Mouse (Mus musculus): Measurements from ENCODE around the gene Cpm. TPM values are rescaled to one million over a fixed set of nuclear protein-coding genes. Genes with fewer than 3 reads are reported as not detected.

Cpm gene
- polyA plus RNA-seq, 1 experiment: 0.07 TPM

DNA sequence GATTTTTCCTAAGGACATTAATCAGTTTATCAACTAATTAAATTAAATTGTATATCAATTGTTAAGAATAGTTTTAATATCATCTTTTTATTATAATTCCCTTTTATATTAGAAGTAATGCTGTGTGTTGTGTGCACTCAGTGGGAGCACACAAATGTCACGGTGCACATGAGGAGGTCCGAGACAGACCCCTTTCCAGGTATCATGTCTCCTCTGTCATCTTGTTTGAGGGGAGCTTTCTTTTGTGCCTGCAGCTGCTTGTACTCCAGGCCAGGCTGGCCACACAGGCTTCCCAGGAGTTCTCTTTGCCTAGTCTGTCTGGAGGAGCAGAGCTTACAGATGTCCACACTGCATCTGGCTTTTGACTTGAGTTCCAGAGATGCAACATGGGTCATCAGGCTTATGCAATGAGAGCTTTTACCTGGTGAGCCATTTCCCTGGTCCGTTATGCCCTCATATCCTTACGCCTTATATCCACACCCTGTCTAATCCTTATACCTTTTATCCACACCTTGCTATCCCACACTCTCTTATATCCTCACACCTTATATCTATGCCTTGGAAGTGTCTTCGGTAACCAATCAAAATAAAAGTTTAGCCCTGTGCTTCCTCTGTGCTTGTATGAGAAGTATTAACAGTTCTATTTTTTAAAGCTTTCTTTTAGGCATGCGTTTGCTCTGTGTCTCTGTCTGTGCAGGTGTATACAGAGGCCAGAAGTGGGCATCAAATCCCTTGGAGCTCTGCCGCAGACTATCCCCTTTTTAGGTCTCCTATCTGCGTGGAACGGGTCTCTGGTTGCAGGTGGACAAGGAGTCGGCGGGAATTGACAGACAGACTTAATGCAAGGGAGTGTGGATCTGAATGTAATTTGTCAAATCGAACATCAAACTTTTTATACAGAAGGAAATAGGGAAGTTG, 7.4 kb upstream of the Cpm start:
- Histone ChIP-seq H3K79me2 (ENCODE audit: control insufficient read depth, insufficient read depth) (no peaks in the 10 kb centered on the region), H3K4me2 (ENCODE audit: low read depth) (no peak overlapping the region), H3K27me3 (ENCODE audit: control insufficient read depth, insufficient read depth, insufficient read length) (peaks cover 11% of the 10 kb centered on the region), H3K4me3 (no peak overlapping the region), H3ac (ENCODE audit: control insufficient read depth, insufficient read length) (no peak overlapping the region), H3K36me3 (ENCODE audit: control insufficient read depth, insufficient read depth) (no peaks in the 10 kb centered on the region)
- TF ChIP-seq POLR2A (IDR thresholded peaks at IDR 0.05; ENCODE audit: insufficient read length, low read depth) (no peak), TCF3 (IDR thresholded peaks at IDR 0.05; ENCODE audit: insufficient read length, low read depth) (no peak), REST (IDR thresholded peaks at IDR 0.05; ENCODE audit: insufficient read depth, insufficient read length) (no peak), CEBPB (IDR thresholded peaks at IDR 0.05; ENCODE audit: insufficient read depth, poor library complexity, severe bottlenecking) (no peak), TCF12 (IDR thresholded peaks at IDR 0.05; ENCODE audit: insufficient read depth, poor library complexity, severe bottlenecking) (no peak), E2F4 (IDR thresholded peaks at IDR 0.05; ENCODE audit: insufficient read depth) (no peak), POLR2AphosphoS2 (IDR thresholded peaks at IDR 0.05; ENCODE audit: insufficient read length, low read depth) (no peak), USF1 (IDR thresholded peaks at IDR 0.05; ENCODE audit: low read depth) (no peak), MAX (IDR thresholded peaks at IDR 0.05; ENCODE audit: low read depth) (no peak), MYOD1 (IDR thresholded peaks at IDR 0.05; ENCODE audit: control insufficient read depth in 1 of 3, insufficient read length in 2 of 3, low read depth in 2 of 3) (no peak), SRF (IDR thresholded peaks at IDR 0.05; ENCODE audit: control insufficient read depth, insufficient read length, low read depth) (no peak), MYOG (IDR thresholded peaks at IDR 0.05; ENCODE audit: control insufficient read depth in 1 of 3, insufficient read depth in 1 of 3, insufficient read length in 2 of 3, low read depth in 2 of 3) (no peak)

DNA sequence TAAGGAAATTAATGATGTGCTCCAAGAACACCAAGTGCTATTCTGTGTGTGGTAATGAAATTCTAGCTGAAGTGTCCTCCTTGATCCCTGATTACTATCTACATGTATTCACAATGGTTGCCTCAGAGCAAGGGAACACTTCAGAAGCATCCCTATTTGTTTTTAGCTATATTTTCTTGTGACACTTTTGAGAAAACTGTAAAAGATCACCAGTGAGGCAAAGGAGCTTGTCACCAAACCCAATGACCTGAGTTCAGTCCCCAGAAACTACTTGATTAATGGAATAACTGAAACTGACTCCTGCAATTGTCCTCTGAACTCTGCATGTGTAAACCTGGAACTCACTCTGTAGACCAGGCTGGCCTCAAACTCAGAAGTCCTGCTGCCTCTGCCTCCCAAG, 5.9 kb upstream of the Cpm start:
- Histone ChIP-seq H3K27me3 (ENCODE audit: control insufficient read depth, insufficient read depth, insufficient read length) (peaks cover 14% of the 10 kb centered on the region), H3K79me2 (ENCODE audit: control insufficient read depth, insufficient read depth) (no peaks in the 10 kb centered on the region), H3ac (ENCODE audit: control insufficient read depth, insufficient read length) (no peak overlapping the region), H3K4me3 (no peak overlapping the region), H3K4me2 (ENCODE audit: low read depth) (no peak overlapping the region), H3K36me3 (ENCODE audit: control insufficient read depth, insufficient read depth) (no peaks in the 10 kb centered on the region)
- TF ChIP-seq POLR2AphosphoS2 (IDR thresholded peaks at IDR 0.05; ENCODE audit: insufficient read length, low read depth) (no peak), CEBPB (IDR thresholded peaks at IDR 0.05; ENCODE audit: insufficient read depth, poor library complexity, severe bottlenecking) (no peak), TCF3 (IDR thresholded peaks at IDR 0.05; ENCODE audit: insufficient read length, low read depth) (no peak), E2F4 (IDR thresholded peaks at IDR 0.05; ENCODE audit: insufficient read depth) (no peak), MAX (IDR thresholded peaks at IDR 0.05; ENCODE audit: low read depth) (no peak), MYOG (IDR thresholded peaks at IDR 0.05; ENCODE audit: control insufficient read depth in 1 of 3, insufficient read depth in 1 of 3, insufficient read length in 2 of 3, low read depth in 2 of 3) (no peak), POLR2A (IDR thresholded peaks at IDR 0.05; ENCODE audit: insufficient read length, low read depth) (no peak), USF1 (IDR thresholded peaks at IDR 0.05; ENCODE audit: low read depth) (no peak), SRF (IDR thresholded peaks at IDR 0.05; ENCODE audit: control insufficient read depth, insufficient read length, low read depth) (no peak), MYOD1 (IDR thresholded peaks at IDR 0.05; ENCODE audit: control insufficient read depth in 1 of 3, insufficient read length in 2 of 3, low read depth in 2 of 3) (no peak), TCF12 (IDR thresholded peaks at IDR 0.05; ENCODE audit: insufficient read depth, poor library complexity, severe bottlenecking) (no peak), REST (IDR thresholded peaks at IDR 0.05; ENCODE audit: insufficient read depth, insufficient read length) (no peak)

DNA sequence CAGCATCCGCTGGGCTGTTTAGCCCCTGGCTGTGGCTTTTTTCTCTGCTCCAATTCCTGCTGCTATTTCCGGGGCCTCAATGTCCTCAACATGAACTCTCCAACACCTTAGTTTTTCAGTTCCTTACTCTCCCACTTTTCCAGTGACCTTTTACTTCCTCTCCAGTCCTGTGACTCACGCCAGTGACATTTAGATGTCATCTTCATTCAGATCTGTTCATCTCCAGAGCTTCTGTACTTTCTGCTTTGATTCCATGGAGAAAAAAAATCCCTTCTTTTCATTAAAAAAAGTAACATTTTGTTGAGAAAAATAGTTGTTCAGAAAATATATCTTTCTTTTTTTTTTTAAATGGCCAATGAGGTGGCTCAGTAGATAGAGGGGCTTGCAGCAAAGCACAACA, 5.1 kb upstream of the Cpm start:
- TF ChIP-seq TCF12 (IDR thresholded peaks at IDR 0.05; ENCODE audit: insufficient read depth, poor library complexity, severe bottlenecking) (no peak), CEBPB (IDR thresholded peaks at IDR 0.05; ENCODE audit: insufficient read depth, poor library complexity, severe bottlenecking) (no peak), USF1 (IDR thresholded peaks at IDR 0.05; ENCODE audit: low read depth) (no peak), POLR2A (IDR thresholded peaks at IDR 0.05; ENCODE audit: insufficient read length, low read depth) (no peak), MYOD1 (IDR thresholded peaks at IDR 0.05; ENCODE audit: control insufficient read depth in 1 of 3, insufficient read length in 2 of 3, low read depth in 2 of 3) (no peak), E2F4 (IDR thresholded peaks at IDR 0.05; ENCODE audit: insufficient read depth) (no peak), REST (IDR thresholded peaks at IDR 0.05; ENCODE audit: insufficient read depth, insufficient read length) (no peak), MYOG (IDR thresholded peaks at IDR 0.05; ENCODE audit: control insufficient read depth in 1 of 3, insufficient read depth in 1 of 3, insufficient read length in 2 of 3, low read depth in 2 of 3) (no peak), SRF (IDR thresholded peaks at IDR 0.05; ENCODE audit: control insufficient read depth, insufficient read length, low read depth) (no peak), TCF3 (IDR thresholded peaks at IDR 0.05; ENCODE audit: insufficient read length, low read depth) (no peak), POLR2AphosphoS2 (IDR thresholded peaks at IDR 0.05; ENCODE audit: insufficient read length, low read depth) (no peak), MAX (IDR thresholded peaks at IDR 0.05; ENCODE audit: low read depth) (no peak)
- Histone ChIP-seq H3K4me3 (no peak overlapping the region), H3K36me3 (ENCODE audit: control insufficient read depth, insufficient read depth) (no peaks in the 10 kb centered on the region), H3K79me2 (ENCODE audit: control insufficient read depth, insufficient read depth) (no peaks in the 10 kb centered on the region), H3K4me2 (ENCODE audit: low read depth) (no peak overlapping the region), H3ac (ENCODE audit: control insufficient read depth, insufficient read length) (no peak overlapping the region), H3K27me3 (ENCODE audit: control insufficient read depth, insufficient read depth, insufficient read length) (peaks cover 22% of the 10 kb centered on the region)

DNA sequence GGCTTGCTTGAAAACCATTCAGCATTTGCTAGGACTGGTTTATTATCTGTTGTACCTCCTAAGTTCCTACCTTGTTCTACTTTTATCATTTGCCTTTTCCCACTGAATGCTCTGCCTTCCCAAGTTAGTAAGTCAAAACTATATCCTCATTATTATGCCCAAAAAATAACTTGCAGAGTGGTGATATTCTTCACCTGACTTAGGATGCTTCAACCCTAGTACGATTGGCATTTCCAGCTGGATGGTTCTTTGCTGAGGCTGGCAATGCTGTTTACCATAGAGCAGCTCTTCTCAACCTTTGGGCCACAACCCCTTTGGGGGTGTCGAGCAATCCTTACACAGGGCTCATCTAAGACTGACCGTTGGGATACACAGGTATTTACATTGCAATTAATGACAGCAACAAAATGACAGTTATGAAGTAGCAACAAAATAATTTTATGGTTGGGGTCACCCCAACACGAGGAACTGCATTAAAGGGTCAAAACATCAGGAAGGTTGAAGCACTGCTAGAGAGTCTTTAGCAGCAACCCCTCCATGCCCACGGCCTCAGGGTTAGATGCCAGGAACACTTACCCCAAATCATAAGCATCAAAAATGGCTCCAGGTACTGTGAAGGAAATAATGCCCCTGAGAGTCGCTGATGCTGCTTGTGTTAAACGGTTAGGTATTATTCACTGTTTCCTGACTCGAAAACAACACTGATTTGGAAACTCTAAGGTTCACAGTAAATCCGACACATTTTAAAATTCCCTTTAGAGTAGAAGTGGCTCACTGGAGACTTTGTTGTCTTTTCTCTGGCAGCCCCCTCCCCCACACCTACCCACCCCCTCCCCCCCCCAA, 4.4 kb upstream of the Cpm start:
- Histone ChIP-seq H3K27me3 (ENCODE audit: control insufficient read depth, insufficient read depth, insufficient read length) (peaks cover 29% of the 10 kb centered on the region), H3ac (ENCODE audit: control insufficient read depth, insufficient read length) (no peak overlapping the region), H3K4me2 (ENCODE audit: low read depth) (no peak overlapping the region), H3K36me3 (ENCODE audit: control insufficient read depth, insufficient read depth) (no peaks in the 10 kb centered on the region), H3K79me2 (ENCODE audit: control insufficient read depth, insufficient read depth) (no peaks in the 10 kb centered on the region), H3K4me3 (no peak overlapping the region)
- no peak for TF ChIP-seq MYOD1 (IDR thresholded peaks at IDR 0.05; ENCODE audit: control insufficient read depth in 1 of 3, insufficient read length in 2 of 3, low read depth in 2 of 3)
- TF ChIP-seq CEBPB (IDR thresholded peaks at IDR 0.05; ENCODE audit: insufficient read depth, poor library complexity, severe bottlenecking): no peak
- TF ChIP-seq REST (IDR thresholded peaks at IDR 0.05; ENCODE audit: insufficient read depth, insufficient read length): no peak
- no peak for TF ChIP-seq TCF3 (IDR thresholded peaks at IDR 0.05; ENCODE audit: insufficient read length, low read depth)
- no peak for TF ChIP-seq POLR2A (IDR thresholded peaks at IDR 0.05; ENCODE audit: insufficient read length, low read depth)
- no peak for TF ChIP-seq SRF (IDR thresholded peaks at IDR 0.05; ENCODE audit: control insufficient read depth, insufficient read length, low read depth)
- TF ChIP-seq MYOG (IDR thresholded peaks at IDR 0.05; ENCODE audit: control insufficient read depth in 1 of 3, insufficient read depth in 1 of 3, insufficient read length in 2 of 3, low read depth in 2 of 3): no peak
- TF ChIP-seq TCF12 (IDR thresholded peaks at IDR 0.05; ENCODE audit: insufficient read depth, poor library complexity, severe bottlenecking): no peak
- no peak for TF ChIP-seq USF1 (IDR thresholded peaks at IDR 0.05; ENCODE audit: low read depth)
- no peak for TF ChIP-seq MAX (IDR thresholded peaks at IDR 0.05; ENCODE audit: low read depth)
- no peak for TF ChIP-seq POLR2AphosphoS2 (IDR thresholded peaks at IDR 0.05; ENCODE audit: insufficient read length, low read depth)
- no peak for TF ChIP-seq E2F4 (IDR thresholded peaks at IDR 0.05; ENCODE audit: insufficient read depth)
